Mouse (Mus musculus): ENCODE results near the gene Chil5.

DNA sequence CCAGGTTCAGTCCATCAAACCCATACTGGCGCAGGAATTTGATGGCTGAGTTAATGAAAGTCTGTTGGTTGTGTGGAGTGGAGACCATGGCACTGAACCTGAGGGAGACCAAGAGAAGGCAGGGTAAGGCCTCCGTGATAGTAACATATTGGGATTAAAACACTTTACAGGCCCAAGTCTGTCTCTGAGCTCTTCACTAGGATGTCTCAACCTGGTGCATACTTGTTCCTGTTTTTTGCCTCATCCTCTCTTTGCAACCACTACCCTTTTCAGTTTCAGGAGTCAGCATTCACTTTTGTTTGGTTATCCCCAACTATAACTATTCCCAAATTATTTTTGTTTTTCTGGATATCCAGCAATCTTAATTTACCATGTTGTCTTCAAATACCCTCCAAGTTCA, 8.5 kb downstream of the Chil5 start:
- TF ChIP-seq CTCF (IDR thresholded peaks at IDR 0.05 in 2 of 3, conservative IDR thresholded peaks at IDR 0.05 in 1 of 3; ENCODE audit: control insufficient read depth in 1 of 3, insufficient read depth in 1 of 3, low read depth in 2 of 3, low read length in 3 of 3, poor library complexity in 1 of 3, severe bottlenecking in 1 of 3) = no peak
- TF ChIP-seq POLR2A (IDR thresholded peaks at IDR 0.05; ENCODE audit: control insufficient read depth in 1 of 2, insufficient read depth in 1 of 2, low read depth in 1 of 2, low read length in 2 of 2, poor library complexity in 1 of 2) = no peak
- TF ChIP-seq EP300 (IDR thresholded peaks at IDR 0.05; ENCODE audit: low read depth in 1 of 2, low read length in 2 of 2) = no peak
- no peak for TF ChIP-seq MAZ (IDR thresholded peaks at IDR 0.05; ENCODE audit: low read depth, low read length)
- TF ChIP-seq CHD2 (IDR thresholded peaks at IDR 0.05; ENCODE audit: low read length) = no peak
- no peak for TF ChIP-seq ZC3H11A (IDR thresholded peaks at IDR 0.05; ENCODE audit: low read depth, low read length)

Data from MEL (cell line).